Mouse (Mus musculus): ENCODE data around the gene Dntt.

Gene Dntt

GRCm38 (mm10) chr19:41011676-41012075, 17.4 kb upstream of the Dntt start:
- DNase-seq (ENCODE audit: low spot score in 2 of 2) = no peak

- no peak for DNase-seq (ENCODE audit: low spot score in 2 of 2)
Observed at GRCm38 (mm10) chr19:41013591-41013990, 15.5 kb upstream of the Dntt start.

GRCm38 (mm10) chr19:41014003-41014402, 15.1 kb upstream of the Dntt start:
- peak in 1 of 2 experiments; percentile 54 for DNase-seq (ENCODE audit: low spot score in 2 of 2)

GRCm38 (mm10) chr19:41015951-41016716, 12.9 kb upstream of the Dntt start:
- peak in 1 of 2 experiments; percentile 65 for DNase-seq (ENCODE audit: low spot score in 2 of 2)

- DNase-seq (ENCODE audit: low spot score in 2 of 2) = no peak
Observed at GRCm38 (mm10) chr19:41019164-41019675, 9.9 kb upstream of the Dntt start.

GRCm38 (mm10) chr19:41020537-41020936, 8.5 kb upstream of the Dntt start:
- DNase-seq (ENCODE audit: low spot score in 2 of 2) = no peak

GRCm38 (mm10) chr19:41022244-41022643, 6.8 kb upstream of the Dntt start:
- DNase-seq (ENCODE audit: low spot score in 2 of 2) = no peak

- no peak for DNase-seq (ENCODE audit: low spot score in 2 of 2)
Observed at GRCm38 (mm10) chr19:41026551-41026950, 2.5 kb upstream of the Dntt start.

GRCm38 (mm10) chr19:41027024-41027423, 2.1 kb upstream of the Dntt start:
- DNase-seq (ENCODE audit: low spot score in 2 of 2) = no peak

- DNase-seq (ENCODE audit: low spot score in 2 of 2) = no peak
Observed at GRCm38 (mm10) chr19:41027601-41028000, 1.5 kb upstream of the Dntt start.

- no peak for DNase-seq (ENCODE audit: low spot score in 2 of 2)
Observed at GRCm38 (mm10) chr19:41030161-41030560, 1.1 kb downstream of the Dntt start.

- DNase-seq (ENCODE audit: low spot score in 2 of 2) = no peak
Observed at GRCm38 (mm10) chr19:41031009-41031408, 1.9 kb downstream of the Dntt start.

GRCm38 (mm10) chr19:41031869-41032268, 2.8 kb downstream of the Dntt start:
- DNase-seq (ENCODE audit: low spot score in 2 of 2) = no peak

- no peak for DNase-seq (ENCODE audit: low spot score in 2 of 2)
Observed at GRCm38 (mm10) chr19:41035809-41036551, 6.9 kb downstream of the Dntt start.

GRCm38 (mm10) chr19:41039110-41039509, 10.0 kb downstream of the Dntt start:
- DNase-seq (ENCODE audit: low spot score in 2 of 2) = no peak

- no peak for DNase-seq (ENCODE audit: low spot score in 2 of 2)
Observed at GRCm38 (mm10) chr19:41045091-41045770, 16.2 kb downstream of the Dntt start.

- no peak for DNase-seq (ENCODE audit: low spot score in 2 of 2)
Observed at GRCm38 (mm10) chr19:41047437-41048186, 18.5 kb downstream of the Dntt start.

GRCm38 (mm10) chr19:41048187-41048559, 19.1 kb downstream of the Dntt start:
- DNase-seq (ENCODE audit: low spot score in 2 of 2) = no peak

- DNase-seq (ENCODE audit: low spot score in 2 of 2) = no peak
Observed at GRCm38 (mm10) chr19:41051714-41052113, 22.6 kb downstream of the Dntt start.

- DNase-seq (ENCODE audit: low spot score in 2 of 2) = no peak
Observed at GRCm38 (mm10) chr19:41052247-41052646, 23.2 kb downstream of the Dntt start.

GRCm38 (mm10) chr19:41053530-41053929, 24.5 kb downstream of the Dntt start:
- DNase-seq (ENCODE audit: low spot score in 2 of 2) = no peak

GRCm38 (mm10) chr19:41054702-41055101, 25.6 kb downstream of the Dntt start:
- no peak for DNase-seq (ENCODE audit: low spot score in 2 of 2)

All from left cerebral cortex, adult 9 months (tissue).